Mouse (Mus musculus) liver, postnatal 0 days (tissue): ENCODE results near the gene Gm45140.

Experiments
- CTCF ChIP-seq: sonication (generic); IDR thresholded peaks from 2 replicates; pipeline ENCODE4 v1.5.1; 2016; ENCODE audit warnings: antibody characterized with exemption, low read depth
- EP300 ChIP-seq: IDR thresholded peaks from 2 replicates; pipeline ENCODE4 v1.6.1; 2016; ENCODE audit warnings: antibody characterized with exemption, low read depth, mild to moderate bottlenecking

DNA sequence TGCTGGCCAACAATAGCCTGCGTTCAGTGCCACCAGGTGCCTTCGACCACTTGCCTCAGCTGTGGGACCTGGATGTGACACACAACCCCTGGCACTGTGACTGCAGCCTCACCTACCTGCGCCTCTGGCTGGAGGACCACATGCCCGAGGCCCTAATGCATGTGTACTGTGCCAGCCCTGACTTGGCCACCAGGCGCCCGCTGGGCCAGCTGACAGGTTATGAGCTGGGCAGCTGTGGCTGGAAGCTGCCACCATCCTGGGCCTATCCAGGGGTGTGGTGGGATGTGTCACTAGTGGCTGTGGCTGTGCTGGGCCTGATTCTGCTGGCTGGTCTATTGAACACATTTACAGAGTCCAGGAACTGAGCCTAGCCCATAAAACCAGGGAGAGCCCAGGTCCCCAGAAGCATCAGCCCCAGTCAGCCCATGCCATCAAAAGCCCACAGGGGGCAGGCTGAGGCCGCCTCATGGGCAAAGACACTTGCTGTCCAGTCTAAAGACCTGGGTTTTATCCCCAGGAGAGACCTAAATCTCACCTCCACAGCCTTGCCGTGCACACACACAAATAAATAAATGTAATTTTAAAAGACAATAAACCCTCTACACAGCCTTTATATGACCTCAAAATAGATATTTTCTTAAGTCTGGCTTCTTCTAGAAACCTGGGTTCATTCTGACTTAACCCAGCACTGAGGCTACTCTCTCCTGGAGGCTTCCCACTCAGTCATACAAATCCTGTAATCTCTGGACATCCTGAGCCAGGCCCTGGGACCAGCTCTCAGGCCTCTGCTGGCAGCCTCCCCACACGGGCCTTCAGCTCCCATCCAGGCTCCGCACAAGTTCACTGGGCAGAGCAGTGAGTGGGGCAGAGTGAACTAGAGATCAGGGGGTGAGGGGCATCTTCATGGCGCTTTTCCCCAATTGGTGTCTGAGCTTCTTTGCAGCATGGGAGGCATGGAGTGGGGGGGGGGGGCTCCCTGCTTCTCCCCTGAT is 56.1 kb downstream of the Gm45140 start:
- TF ChIP-seq CTCF (peak; percentile 61), EP300 (no peak)
